Mouse (Mus musculus): ENCODE results near the gene Hes2. TPM values are rescaled to one million over a fixed set of nuclear protein-coding genes. Genes with fewer than 3 reads are reported as not detected.

The Hes2 gene
- polyA plus RNA-seq, 1 experiment from 2014 or later, result 0.55 TPM

- no peaks in the 10 kb centered on the region for H3K9me3 ChIP-seq (ENCODE audit: control insufficient read depth, low read depth, low read length)
- H3K27me3 ChIP-seq (ENCODE audit: control insufficient read depth, insufficient read depth, low read length), result peaks cover 25% of the 10 kb centered on the region
- no peak overlapping the region for H3K4me3 ChIP-seq (ENCODE audit: low read depth, low read length)
- WGBS, result 39% methylated on average over 6 of the region's 6 CpGs
- H3K4me2 ChIP-seq (replicated peaks; ENCODE audit: low read depth, low read length), result no peak overlapping the region
- H3K9ac ChIP-seq (replicated peaks; ENCODE audit: low read depth, low read length), result no peak overlapping the region
- no peak for ATAC-seq (ENCODE audit: insufficient number of reproducible peaks, insufficient read depth, low FRiP score, low read depth)
- H3K4me1 ChIP-seq (ENCODE audit: control insufficient read depth, insufficient read depth, low read length), result 0 out of 2 replicates have a peak, but pooled peaks cover 1% of the 10 kb centered on the region
- H3K27ac ChIP-seq (ENCODE audit: low read length), result no peak overlapping the region
- no peaks in the 10 kb centered on the region for H3K36me3 ChIP-seq (ENCODE audit: control insufficient read depth, insufficient read depth, low read length)
These were observed 22.4 kb upstream of the Hes2 start for GRCm38 (mm10) chr4:152136112-152136875.

DNA sequence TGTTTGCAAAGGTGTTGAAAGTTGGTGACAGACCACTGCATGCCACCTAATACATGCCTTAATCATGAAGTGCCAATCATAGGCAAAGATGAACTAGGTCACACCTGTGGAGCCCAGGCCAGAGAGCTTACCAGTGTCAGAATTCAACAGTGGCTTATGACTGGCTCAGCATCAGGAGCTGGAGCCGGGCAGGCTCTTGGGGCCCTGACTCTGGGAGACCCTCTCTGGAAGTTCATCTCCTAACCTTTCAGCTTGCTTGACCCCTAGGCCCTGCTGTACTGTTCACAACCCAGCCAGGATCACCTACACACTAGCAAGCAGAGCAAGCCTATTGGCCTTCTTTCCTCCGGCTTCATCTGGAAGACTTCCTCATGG is 21.8 kb upstream of the Hes2 start:
- WGBS, result 92% methylated on average over 2 of the region's 2 CpGs
- ATAC-seq (ENCODE audit: insufficient number of reproducible peaks, insufficient read depth, low FRiP score, low read depth), result no peak
- Histone ChIP-seq H3K4me1 (ENCODE audit: control insufficient read depth, insufficient read depth, low read length) (no peaks in the 10 kb centered on the region), H3K4me3 (ENCODE audit: low read depth, low read length) (no peak overlapping the region), H3K9me3 (ENCODE audit: control insufficient read depth, low read depth, low read length) (no peaks in the 10 kb centered on the region), H3K27ac (ENCODE audit: low read length) (no peak overlapping the region), H3K36me3 (ENCODE audit: control insufficient read depth, insufficient read depth, low read length) (no peaks in the 10 kb centered on the region), H3K9ac (replicated peaks; ENCODE audit: low read depth, low read length) (no peak overlapping the region), H3K27me3 (ENCODE audit: control insufficient read depth, insufficient read depth, low read length) (peaks cover 21% of the 10 kb centered on the region), H3K4me2 (replicated peaks; ENCODE audit: low read depth, low read length) (no peak overlapping the region)

DNA sequence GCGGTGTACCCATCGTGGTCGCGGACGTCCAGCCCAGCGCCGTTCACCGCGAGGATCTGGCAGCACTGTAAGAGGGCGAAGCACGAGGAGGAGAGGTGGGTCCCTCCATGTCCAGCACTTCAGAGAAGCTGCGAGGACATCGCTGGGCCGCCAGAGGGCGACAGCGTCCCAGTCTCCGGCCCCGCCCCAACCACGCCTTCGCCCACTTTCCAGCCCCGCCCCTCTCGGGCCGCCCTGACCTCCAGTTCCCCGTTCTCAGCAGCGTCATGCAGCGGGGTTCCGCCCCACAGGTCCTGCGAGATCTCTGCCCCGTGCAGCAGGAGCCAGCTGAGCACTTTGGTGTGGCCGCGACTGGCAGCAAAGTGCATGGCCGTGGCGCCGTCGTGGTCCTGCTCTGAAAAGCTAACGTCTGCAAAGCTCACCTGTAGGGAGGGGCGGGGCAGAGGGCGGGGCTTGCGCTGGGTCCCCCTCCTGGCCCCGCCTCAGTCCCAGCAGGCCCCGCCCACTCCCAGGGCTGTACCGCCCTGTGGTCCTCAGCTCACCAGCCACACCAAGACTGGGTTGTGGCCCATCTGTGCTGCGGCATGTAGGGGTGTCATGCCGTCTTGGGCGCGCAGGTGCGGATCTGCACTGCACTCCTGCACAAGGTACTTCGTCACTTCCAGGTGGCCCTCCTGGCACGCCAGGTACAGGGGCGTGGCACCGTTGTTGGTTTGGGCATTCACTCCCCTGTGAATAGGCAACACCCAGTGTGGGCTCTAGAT is 20.0 kb upstream of the Hes2 start:
- Histone ChIP-seq H3K4me2 (replicated peaks; ENCODE audit: low read depth, low read length) (peak overlapping the region; percentile 76), H3K36me3 (ENCODE audit: control insufficient read depth, insufficient read depth, low read length) (no peaks in the 10 kb centered on the region), H3K4me3 (ENCODE audit: low read depth, low read length) (peak overlapping the region; percentile 43), H3K9ac (replicated peaks; ENCODE audit: low read depth, low read length) (no peak overlapping the region), H3K9me3 (ENCODE audit: control insufficient read depth, low read depth, low read length) (no peaks in the 10 kb centered on the region), H3K27ac (ENCODE audit: low read length) (no peak overlapping the region), H3K27me3 (ENCODE audit: control insufficient read depth, insufficient read depth, low read length) (peaks cover 8% of the 10 kb centered on the region), H3K4me1 (ENCODE audit: control insufficient read depth, insufficient read depth, low read length) (no peaks in the 10 kb centered on the region)
- ATAC-seq (ENCODE audit: insufficient number of reproducible peaks, insufficient read depth, low FRiP score, low read depth), result peak; percentile 85
- WGBS, result 2% methylated on average over 51 of the region's 51 CpGs

GRCm38 (mm10) chr4:152140441-152140840 is 18.2 kb upstream of the Hes2 start:
- no peaks in the 10 kb centered on the region for H3K4me1 ChIP-seq (ENCODE audit: control insufficient read depth, insufficient read depth, low read length)
- ATAC-seq (ENCODE audit: insufficient number of reproducible peaks, insufficient read depth, low FRiP score, low read depth), result no peak
- 34% methylated on average over 6 of the region's 6 CpGs for WGBS
- no peaks in the 10 kb centered on the region for H3K9me3 ChIP-seq (ENCODE audit: control insufficient read depth, low read depth, low read length)
- no peak overlapping the region for H3K4me3 ChIP-seq (ENCODE audit: low read depth, low read length)
- H3K4me2 ChIP-seq (replicated peaks; ENCODE audit: low read depth, low read length), result no peak overlapping the region
- no peak overlapping the region for H3K27ac ChIP-seq (ENCODE audit: low read length)
- peaks cover 4% of the 10 kb centered on the region; the same call in 1 of the 2 replicates for H3K27me3 ChIP-seq (ENCODE audit: control insufficient read depth, insufficient read depth, low read length)
- H3K36me3 ChIP-seq (ENCODE audit: control insufficient read depth, insufficient read depth, low read length), result no peaks in the 10 kb centered on the region
- H3K9ac ChIP-seq (replicated peaks; ENCODE audit: low read depth, low read length), result no peak overlapping the region

DNA sequence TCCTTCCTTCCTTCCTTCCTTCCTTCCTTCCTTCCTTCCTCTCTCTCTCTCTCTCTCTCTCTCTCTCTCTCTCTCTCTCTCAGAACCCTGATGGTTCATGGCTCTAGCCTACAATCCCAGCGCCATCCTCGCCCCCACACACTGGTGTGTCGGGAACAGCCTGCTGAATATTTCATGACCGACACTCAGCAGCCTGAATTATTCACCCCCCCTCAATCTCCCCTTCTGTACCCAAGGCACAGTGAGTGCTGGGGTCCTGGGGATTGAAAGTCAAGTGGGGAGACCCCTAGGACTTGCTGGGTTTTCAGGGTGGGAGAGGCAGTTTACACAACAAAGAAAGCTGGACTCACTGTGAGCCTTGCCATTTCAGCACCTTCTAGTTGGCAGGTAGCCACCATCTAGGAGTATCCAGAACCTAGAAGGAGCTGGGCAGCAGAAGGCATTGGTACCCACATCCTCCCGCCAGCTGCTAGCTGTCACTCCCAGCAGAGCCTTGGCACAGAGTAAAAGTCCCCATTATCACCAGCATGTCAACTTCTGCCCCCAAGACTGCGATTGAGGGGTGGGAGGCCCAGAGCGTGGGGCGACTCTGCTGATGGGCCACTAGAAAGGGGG is 17.0 kb upstream of the Hes2 start:
- H3K27me3 ChIP-seq (ENCODE audit: control insufficient read depth, insufficient read depth, low read length), result peaks cover 4% of the 10 kb centered on the region; the same call in 1 of the 2 replicates
- no peaks in the 10 kb centered on the region for H3K4me1 ChIP-seq (ENCODE audit: control insufficient read depth, insufficient read depth, low read length)
- no peaks in the 10 kb centered on the region for H3K36me3 ChIP-seq (ENCODE audit: control insufficient read depth, insufficient read depth, low read length)
- no peak for ATAC-seq (ENCODE audit: insufficient number of reproducible peaks, insufficient read depth, low FRiP score, low read depth)
- H3K4me3 ChIP-seq (ENCODE audit: low read depth, low read length), result no peak overlapping the region
- no peak overlapping the region for H3K4me2 ChIP-seq (replicated peaks; ENCODE audit: low read depth, low read length)
- WGBS, result 72% methylated on average over 8 of the region's 8 CpGs
- H3K27ac ChIP-seq (ENCODE audit: low read length), result no peak overlapping the region
- H3K9me3 ChIP-seq (ENCODE audit: control insufficient read depth, low read depth, low read length), result no peaks in the 10 kb centered on the region
- H3K9ac ChIP-seq (replicated peaks; ENCODE audit: low read depth, low read length), result no peak overlapping the region

- Histone ChIP-seq H3K4me2 (replicated peaks; ENCODE audit: low read depth, low read length) (no peak overlapping the region), H3K9me3 (ENCODE audit: control insufficient read depth, low read depth, low read length) (no peaks in the 10 kb centered on the region), H3K4me3 (ENCODE audit: low read depth, low read length) (no peak overlapping the region), H3K4me1 (ENCODE audit: control insufficient read depth, insufficient read depth, low read length) (no peaks in the 10 kb centered on the region), H3K36me3 (ENCODE audit: control insufficient read depth, insufficient read depth, low read length) (no peaks in the 10 kb centered on the region), H3K27me3 (ENCODE audit: control insufficient read depth, insufficient read depth, low read length) (peaks cover 4% of the 10 kb centered on the region; the same call in 1 of the 2 replicates), H3K27ac (ENCODE audit: low read length) (no peak overlapping the region), H3K9ac (replicated peaks; ENCODE audit: low read depth, low read length) (no peak overlapping the region)
- ATAC-seq (ENCODE audit: insufficient number of reproducible peaks, insufficient read depth, low FRiP score, low read depth), result no peak
- 23% methylated on average over 1 of the region's 1 CpGs for WGBS
These were observed 15.0 kb upstream of the Hes2 start for GRCm38 (mm10) chr4:152143632-152144031.

GRCm38 (mm10) chr4:152145473-152145872 is 13.2 kb upstream of the Hes2 start:
- H3K4me2 ChIP-seq (replicated peaks; ENCODE audit: low read depth, low read length), result no peak overlapping the region
- no peaks in the 10 kb centered on the region for H3K9me3 ChIP-seq (ENCODE audit: control insufficient read depth, low read depth, low read length)
- H3K4me1 ChIP-seq (ENCODE audit: control insufficient read depth, insufficient read depth, low read length), result no peaks in the 10 kb centered on the region
- H3K4me3 ChIP-seq (ENCODE audit: low read depth, low read length), result no peak overlapping the region
- no peak for ATAC-seq (ENCODE audit: insufficient number of reproducible peaks, insufficient read depth, low FRiP score, low read depth)
- no peak overlapping the region for H3K27ac ChIP-seq (ENCODE audit: low read length)
- 61% methylated on average over 10 of the region's 10 CpGs for WGBS
- H3K9ac ChIP-seq (replicated peaks; ENCODE audit: low read depth, low read length), result no peak overlapping the region
- H3K36me3 ChIP-seq (ENCODE audit: control insufficient read depth, insufficient read depth, low read length), result no peaks in the 10 kb centered on the region
- peaks cover 4% of the 10 kb centered on the region; the same call in 1 of the 2 replicates for H3K27me3 ChIP-seq (ENCODE audit: control insufficient read depth, insufficient read depth, low read length)

GRCm38 (mm10) chr4:152146033-152146827 is 12.4 kb upstream of the Hes2 start:
- Histone ChIP-seq H3K4me3 (ENCODE audit: low read depth, low read length) (no peak overlapping the region), H3K9me3 (ENCODE audit: control insufficient read depth, low read depth, low read length) (no peaks in the 10 kb centered on the region), H3K27me3 (ENCODE audit: control insufficient read depth, insufficient read depth, low read length) (peaks cover 10% of the 10 kb centered on the region), H3K36me3 (ENCODE audit: control insufficient read depth, insufficient read depth, low read length) (no peaks in the 10 kb centered on the region), H3K4me2 (replicated peaks; ENCODE audit: low read depth, low read length) (no peak overlapping the region), H3K4me1 (ENCODE audit: control insufficient read depth, insufficient read depth, low read length) (no peaks in the 10 kb centered on the region), H3K9ac (replicated peaks; ENCODE audit: low read depth, low read length) (no peak overlapping the region), H3K27ac (ENCODE audit: low read length) (no peak overlapping the region)
- ATAC-seq (ENCODE audit: insufficient number of reproducible peaks, insufficient read depth, low FRiP score, low read depth), result no peak
- 54% methylated on average over 11 of the region's 11 CpGs for WGBS
